Mouse (Mus musculus) limb, embryonic 14.5 days (tissue): ENCODE measurements at regions not wholly inside any gene's neighbourhood (a gene's known extent, or its start where the extent isn't known, plus 50 kb on each side); places are given as distances from the start of the nearest gene placed in this dataset.
A peak's percentile ranks its signal among the peaks of the same experiment; 100 is the strongest.

ENCODE experiments used
- ATAC-seq: fragments of 200-750 bp; cut with Nextera tagmentation; 2 replicates; pipeline ENCODE4 v1.8.0; 2017; ENCODE audit warnings: low read depth, moderate number of reproducible peaks, moderate TSS enrichment; ENCODE audit not compliant: low FRiP score
- DNase-seq: peaks from one replicate; pipeline ENCODE4 v3.0.0-alpha.2; 2015; ENCODE audit warnings: low spot score
- H3K27ac ChIP-seq: fragments of 300-500 bp; sonication (generic); replicated peaks from 2 replicates; pipeline ENCODE4 v1.5.1; 2014; ENCODE audit warnings: low read depth, mild to moderate bottlenecking, low read length, moderate library complexity, mixed read lengths
- H3K27me3 ChIP-seq: fragments of 300-500 bp; sonication (generic); 2 replicates; pipeline ENCODE4 v1.6.1; 2014; ENCODE audit warnings: low read length, mixed read lengths; ENCODE audit not compliant: control insufficient read depth, insufficient read depth
- H3K36me3 ChIP-seq: fragments of 300-500 bp; sonication (generic); 2 replicates; pipeline ENCODE4 v1.6.1; 2014; ENCODE audit warnings: mild to moderate bottlenecking, low read length, moderate library complexity, mixed read lengths; ENCODE audit not compliant: control insufficient read depth, insufficient read depth
- H3K4me1 ChIP-seq: fragments of 300-500 bp; sonication (generic); 2 replicates; pipeline ENCODE4 v1.6.1; 2014; ENCODE audit warnings: antibody characterized with exemption, low read length, mixed read lengths; ENCODE audit not compliant: control insufficient read depth, insufficient read depth
- H3K4me2 ChIP-seq: fragments of 300-500 bp; sonication (generic); replicated peaks from 2 replicates; pipeline ENCODE4 v1.6.1; 2014; ENCODE audit warnings: low read depth, mild to moderate bottlenecking, low read length, moderate library complexity; ENCODE audit not compliant: severe bottlenecking
- H3K4me3 ChIP-seq: fragments of 300-500 bp; sonication (generic); replicated peaks from 2 replicates; pipeline ENCODE4 v1.5.1; 2014; ENCODE audit warnings: low read length
- H3K9ac ChIP-seq: fragments of 300-500 bp; sonication (generic); 2 replicates; pipeline ENCODE4 v1.6.1; 2014; ENCODE audit warnings: mild to moderate bottlenecking, low read depth, low read length, moderate library complexity; ENCODE audit not compliant: severe bottlenecking
- H3K9me3 ChIP-seq: fragments of 300-500 bp; sonication (generic); 2 replicates; pipeline ENCODE4 v1.6.1; 2016; ENCODE audit warnings: low read length; ENCODE audit not compliant: control insufficient read depth
- POLR2A ChIP-seq: fragments of 200-500 bp; IDR thresholded peaks from 2 replicates; pipeline ENCODE4 v1.8.0; 2012; ENCODE audit warnings: inconsistent platforms, mild to moderate bottlenecking, moderate library complexity, borderline replicate concordance; ENCODE audit not compliant: insufficient read depth, insufficient read length; ENCODE audit errors: extremely low read depth
- WGBS: fragments of 180-500 bp; shearing (Covaris S2); extraction: QIAGEN DNeasy Blood & Tissue Kit; methylation state at CpG from one replicate; pipeline ENCODE4 v1.1.7; 2014; 5-methylcytosine and 5-hydroxymethylcytosine counted together

DNA sequence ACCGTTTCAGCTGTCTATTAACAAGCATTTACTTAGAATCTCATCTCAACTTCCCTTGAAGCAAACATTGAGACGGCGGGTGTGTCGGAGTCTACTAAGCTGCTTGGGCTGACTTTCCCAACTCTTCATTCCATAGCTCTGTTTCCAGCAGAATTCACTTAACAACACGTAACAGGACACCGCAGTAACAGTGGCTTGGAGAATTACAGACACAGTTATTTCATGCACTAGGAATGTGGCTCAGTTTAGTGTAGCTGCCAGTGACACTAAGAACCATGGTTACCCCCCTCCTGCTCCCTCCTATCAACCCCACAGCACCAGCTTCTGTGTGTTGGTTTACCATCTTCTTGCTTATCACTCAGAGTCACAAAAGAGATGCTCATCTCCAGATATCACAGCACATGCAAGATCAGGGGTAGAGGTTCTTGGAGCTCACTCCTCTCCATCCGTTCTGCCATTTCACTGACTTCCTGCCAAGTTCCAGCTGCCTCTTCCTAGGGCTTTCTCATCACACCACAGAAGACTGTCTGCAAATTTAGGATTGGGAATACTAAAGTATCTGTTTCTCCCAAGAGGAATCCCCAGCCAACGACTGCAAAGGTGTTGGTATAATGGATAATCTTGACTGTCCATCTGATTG lies 90.7 kb downstream of the Banf2 start:
- no peaks in the 10 kb centered on the region for H3K36me3 ChIP-seq
- TF ChIP-seq POLR2A, result no peak
- peak; percentile 88 for DNase-seq
- WGBS, result 33% methylated on average over 8 of the region's 8 CpGs
- H3K9me3 ChIP-seq, result no peaks in the 10 kb centered on the region
- peaks cover 33% of the 10 kb centered on the region for H3K4me1 ChIP-seq
- H3K27me3 ChIP-seq, result no peaks in the 10 kb centered on the region
- no peak overlapping the region for H3K4me2 ChIP-seq
- H3K27ac ChIP-seq, result peak overlapping the region; percentile 81
- H3K9ac ChIP-seq, result no peak overlapping the region
- ATAC-seq, result peak; percentile 90
- no peak overlapping the region for H3K4me3 ChIP-seq

DNA sequence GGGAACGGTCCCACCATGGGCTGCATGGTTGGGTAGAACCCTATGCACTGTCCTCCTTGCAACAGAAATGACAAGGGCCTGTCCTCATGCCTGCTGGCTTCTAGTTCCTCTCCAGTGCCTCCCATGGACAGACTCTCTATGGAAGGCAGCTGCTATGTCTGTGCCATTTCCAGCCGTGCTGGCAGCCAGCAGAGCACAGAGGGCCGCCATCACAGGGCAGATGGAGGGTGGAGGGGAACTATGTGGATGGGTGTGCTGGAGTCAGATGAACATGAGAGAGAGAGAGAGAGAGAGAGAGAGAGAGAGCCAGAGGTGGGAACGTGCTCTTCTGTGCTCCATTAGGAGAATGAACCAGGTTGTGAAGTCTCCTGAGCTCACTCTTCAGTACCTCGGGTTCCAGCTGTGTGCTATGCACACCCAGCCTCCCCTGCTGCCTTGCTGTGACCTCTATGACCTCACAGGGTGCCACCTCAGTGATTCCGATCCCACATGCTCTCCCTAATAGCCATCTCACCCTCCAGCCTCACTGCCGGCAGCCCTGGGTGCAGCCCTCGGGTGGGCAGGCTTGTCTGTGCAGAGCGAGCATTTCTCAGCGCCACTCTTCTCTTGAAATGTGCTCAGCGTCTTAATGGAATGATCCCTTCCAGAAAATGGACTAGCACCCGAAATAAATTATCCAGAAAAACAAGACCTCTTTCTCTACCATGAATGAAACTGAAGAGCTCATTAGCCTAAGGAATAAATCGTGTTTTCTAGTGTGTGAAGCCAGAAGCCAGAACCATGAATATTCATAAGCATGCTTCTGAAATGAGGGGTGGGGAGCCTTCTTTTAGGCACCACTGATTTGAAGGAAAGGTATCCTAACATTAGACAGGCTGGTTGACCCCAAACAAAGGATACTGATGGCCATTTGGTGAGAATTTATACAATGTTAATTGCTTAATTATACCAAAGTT lies 94.5 kb downstream of the Banf2 start:
- TF ChIP-seq POLR2A, result no peak

DNA sequence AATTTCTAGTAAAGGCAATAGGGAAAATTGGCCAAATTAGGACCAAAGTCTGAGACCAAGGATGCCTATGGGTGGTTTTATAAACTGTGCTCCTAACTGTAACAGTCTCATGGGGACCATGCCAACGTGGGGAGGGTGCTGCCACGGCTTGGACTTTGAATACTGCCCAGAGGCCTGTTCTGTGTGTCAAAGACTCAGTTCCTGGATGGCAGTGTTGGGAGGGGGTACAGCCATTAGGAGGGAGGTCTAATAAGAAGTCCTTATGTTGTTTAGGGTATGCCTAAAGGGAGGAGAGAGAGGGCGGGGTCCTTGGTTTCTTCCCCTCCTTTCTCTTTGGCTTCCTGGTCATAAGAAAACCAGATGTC lies 95.2 kb downstream of the Banf2 start:
- H3K4me1 ChIP-seq, result peaks cover 12% of the 10 kb centered on the region
- 94% methylated on average over 3 of the region's 3 CpGs for WGBS
- no peak overlapping the region for H3K27ac ChIP-seq
- no peaks in the 10 kb centered on the region; the same call in 1 of the 2 replicates for H3K9me3 ChIP-seq
- H3K4me2 ChIP-seq, result no peak overlapping the region
- no peak overlapping the region for H3K4me3 ChIP-seq
- no peaks in the 10 kb centered on the region for H3K27me3 ChIP-seq
- H3K36me3 ChIP-seq, result no peaks in the 10 kb centered on the region
- DNase-seq (no peak), ATAC-seq (no peak)
- H3K9ac ChIP-seq, result no peak overlapping the region
- TF ChIP-seq POLR2A, result no peak

More for the DNA sequence above, 94.5 kb downstream of the Banf2 start:
- DNase-seq (no peak), ATAC-seq (no peak)
- no peak overlapping the region for H3K4me2 ChIP-seq
- H3K27ac ChIP-seq, result no peak overlapping the region
- H3K9ac ChIP-seq, result no peak overlapping the region
- no peak overlapping the region for H3K4me3 ChIP-seq
- H3K9me3 ChIP-seq, result no peaks in the 10 kb centered on the region; the same call in 1 of the 2 replicates
- H3K4me1 ChIP-seq, result peaks cover 17% of the 10 kb centered on the region
- H3K36me3 ChIP-seq, result no peaks in the 10 kb centered on the region
- H3K27me3 ChIP-seq, result no peaks in the 10 kb centered on the region
- 73% methylated on average over 13 of the region's 13 CpGs for WGBS

DNA sequence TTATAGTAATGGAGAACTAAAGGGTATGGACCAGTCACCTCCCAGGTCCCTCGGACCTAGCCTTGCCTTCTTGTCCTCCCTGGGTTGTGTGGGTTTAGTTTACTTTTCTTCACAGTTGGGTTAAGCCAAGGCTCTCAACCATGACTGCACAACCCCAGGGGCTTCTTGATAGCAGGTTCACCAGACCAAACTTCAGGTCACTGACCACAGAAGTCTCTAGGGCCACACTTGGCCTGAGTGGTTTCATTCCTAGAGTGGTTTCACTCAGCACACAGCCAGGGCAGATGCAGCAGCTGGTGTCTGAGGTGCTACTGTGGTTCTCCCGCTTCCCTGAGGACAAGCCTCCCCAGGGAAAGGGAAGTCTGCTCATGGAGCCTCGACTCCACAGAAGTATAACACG lies 95.7 kb downstream of the Banf2 start:
- H3K4me3 ChIP-seq, result no peak overlapping the region

DNA sequence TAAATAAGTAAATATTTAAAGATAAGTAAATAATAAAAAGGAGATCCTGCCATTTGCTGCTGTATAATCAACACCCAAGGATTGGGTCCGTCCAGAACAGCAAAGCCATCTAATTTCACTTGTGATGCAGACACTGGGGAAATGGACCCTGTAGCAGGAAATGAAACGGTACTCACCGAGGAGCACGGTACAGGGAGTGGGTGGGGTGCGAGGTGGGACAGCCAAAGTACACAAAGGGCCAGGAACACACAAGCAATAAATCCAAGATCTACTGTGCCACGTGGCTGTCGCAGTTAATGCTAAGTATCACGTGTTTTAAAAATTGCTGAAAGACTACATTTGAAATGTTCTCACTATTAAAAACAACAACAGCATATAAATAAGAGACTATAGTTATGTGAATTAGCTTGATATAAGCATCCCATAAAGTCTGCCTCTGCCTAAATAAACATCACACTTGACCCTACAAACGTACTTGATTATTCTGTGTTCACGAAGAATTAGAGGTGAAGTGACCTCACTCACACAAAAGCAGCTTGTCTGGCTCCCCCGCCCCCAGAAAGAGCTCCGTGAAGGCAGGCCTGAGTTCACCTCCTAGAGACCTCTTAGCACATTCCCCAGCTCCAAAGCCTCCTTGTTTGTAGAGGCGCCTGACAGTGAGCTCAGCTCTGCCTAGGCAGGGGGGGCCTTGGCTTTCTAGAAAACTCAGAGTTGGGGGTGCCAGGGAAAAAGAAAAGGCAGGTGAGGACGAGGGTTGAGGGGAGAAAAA lies 101.1 kb downstream of the Banf2 start:
- peaks cover 16% of the 10 kb centered on the region; the same call in 1 of the 2 replicates for H3K4me1 ChIP-seq
- no peak overlapping the region for H3K9ac ChIP-seq
- H3K4me3 ChIP-seq, result no peak overlapping the region
- no peaks in the 10 kb centered on the region for H3K27me3 ChIP-seq
- ATAC-seq (peak; percentile 32; the same call in 1 of the 2 replicates), DNase-seq (no peak)
- H3K9me3 ChIP-seq, result no peaks in the 10 kb centered on the region; the same call in 1 of the 2 replicates
- H3K4me2 ChIP-seq, result no peak overlapping the region
- peak overlapping the region; percentile 82 for H3K27ac ChIP-seq
- TF ChIP-seq POLR2A, result no peak
- H3K36me3 ChIP-seq, result no peaks in the 10 kb centered on the region
- 64% methylated on average over 14 of the region's 14 CpGs for WGBS

More for the DNA sequence above, 95.7 kb downstream of the Banf2 start:
- WGBS, result 78% methylated on average over 4 of the region's 4 CpGs
- ATAC-seq (no peak), DNase-seq (no peak)
- H3K9me3 ChIP-seq, result no peaks in the 10 kb centered on the region; the same call in 1 of the 2 replicates
- peaks cover 7% of the 10 kb centered on the region for H3K4me1 ChIP-seq
- no peaks in the 10 kb centered on the region for H3K36me3 ChIP-seq
- H3K27ac ChIP-seq, result no peak overlapping the region
- no peak overlapping the region for H3K9ac ChIP-seq
- TF ChIP-seq POLR2A, result no peak
- H3K4me2 ChIP-seq, result no peak overlapping the region
- H3K27me3 ChIP-seq, result no peaks in the 10 kb centered on the region
